Mouse (Mus musculus): Measurements from ENCODE around the gene Gm28035. TPM values are rescaled to one million over a fixed set of nuclear protein-coding genes. Genes with fewer than 3 reads are reported as not detected.
A peak's percentile ranks its signal among the peaks of the same experiment; 100 is the strongest.

The Gm28035 gene
- polyA plus RNA-seq, 1 experiment from 2014 or later = 0.26 TPM

GRCm38 (mm10) chr2:30280743-30281142 is 40.4 kb downstream of the Gm28035 start, which contains the start of gene Gm28038:
Gene Gm28038 (plus strand): TSS chr2:30281043.
- no peak within 1 kb of the TSS for H3K9ac ChIP-seq (ENCODE audit: low read depth, low read length)
- no peaks in the 10 kb centered on the region for H3K9me3 ChIP-seq (replicated peaks; ENCODE audit: control insufficient read depth, low read length, poor library complexity, severe bottlenecking)
- H3K4me3 ChIP-seq (ENCODE audit: low read depth, low read length) = no peak within 1 kb of the TSS
- no peak for ATAC-seq
- no peak within 1 kb of the TSS for H3K27ac ChIP-seq (ENCODE audit: low read length)
- peaks cover 8% of the 10 kb centered on the region for H3K4me1 ChIP-seq (ENCODE audit: control insufficient read depth, insufficient read depth, low read length)
- peaks cover 4% of the 10 kb centered on the region; the same call in 1 of the 2 replicates for H3K36me3 ChIP-seq (ENCODE audit: control insufficient read depth, insufficient read depth, low read length)
- WGBS = 95% methylated on average over 11 of the region's 11 CpGs
- H3K27me3 ChIP-seq (ENCODE audit: control insufficient read depth, insufficient read depth, low read depth, low read length) = no peaks in the 10 kb centered on the region
- H3K4me2 ChIP-seq (ENCODE audit: low read length) = no peak within 1 kb of the TSS

- H3K9me3 ChIP-seq (replicated peaks; ENCODE audit: control insufficient read depth, low read length, poor library complexity, severe bottlenecking) = no peaks in the 10 kb centered on the region
- H3K9ac ChIP-seq (ENCODE audit: low read depth, low read length) = no peak overlapping the region
- 81% methylated on average over 3 of the region's 3 CpGs for WGBS
- H3K27ac ChIP-seq (ENCODE audit: low read length) = no peak overlapping the region
- no peak overlapping the region for H3K4me2 ChIP-seq (ENCODE audit: low read length)
- H3K4me1 ChIP-seq (ENCODE audit: control insufficient read depth, insufficient read depth, low read length) = peaks cover 8% of the 10 kb centered on the region
- H3K27me3 ChIP-seq (ENCODE audit: control insufficient read depth, insufficient read depth, low read depth, low read length) = no peaks in the 10 kb centered on the region
- ATAC-seq = no peak
- no peak overlapping the region for H3K4me3 ChIP-seq (ENCODE audit: low read depth, low read length)
- peaks cover 4% of the 10 kb centered on the region; the same call in 1 of the 2 replicates for H3K36me3 ChIP-seq (ENCODE audit: control insufficient read depth, insufficient read depth, low read length)
Observed at GRCm38 (mm10) chr2:30281651-30282050, 41.3 kb downstream of the Gm28035 start.

- ATAC-seq = no peak
Observed at GRCm38 (mm10) chr2:30283193-30283592, 42.8 kb downstream of the Gm28035 start.

GRCm38 (mm10) chr2:30285004-30285403 is 44.6 kb downstream of the Gm28035 start:
- WGBS = 86% methylated on average over 5 of the region's 5 CpGs
- Histone ChIP-seq H3K4me3 (ENCODE audit: low read depth, low read length) (peak overlapping the region; percentile 90), H3K27me3 (ENCODE audit: control insufficient read depth, insufficient read depth, low read depth, low read length) (no peaks in the 10 kb centered on the region), H3K4me2 (ENCODE audit: low read length) (peak overlapping the region; percentile 91), H3K9me3 (replicated peaks; ENCODE audit: control insufficient read depth, low read length, poor library complexity, severe bottlenecking) (no peaks in the 10 kb centered on the region), H3K27ac (ENCODE audit: low read length) (no peak overlapping the region), H3K4me1 (ENCODE audit: control insufficient read depth, insufficient read depth, low read length) (peaks cover 17% of the 10 kb centered on the region), H3K9ac (ENCODE audit: low read depth, low read length) (no peak overlapping the region), H3K36me3 (ENCODE audit: control insufficient read depth, insufficient read depth, low read length) (peaks cover 3% of the 10 kb centered on the region; the same call in 1 of the 2 replicates)
- ATAC-seq = no peak

More at GRCm38 (mm10) chr2:30283193-30283592, 42.8 kb downstream of the Gm28035 start:
- H3K4me1 ChIP-seq (ENCODE audit: control insufficient read depth, insufficient read depth, low read length) = peaks cover 17% of the 10 kb centered on the region
- no peak overlapping the region for H3K4me3 ChIP-seq (ENCODE audit: low read depth, low read length)
- H3K4me2 ChIP-seq (ENCODE audit: low read length) = no peak overlapping the region
- no peaks in the 10 kb centered on the region for H3K27me3 ChIP-seq (ENCODE audit: control insufficient read depth, insufficient read depth, low read depth, low read length)
- H3K9me3 ChIP-seq (replicated peaks; ENCODE audit: control insufficient read depth, low read length, poor library complexity, severe bottlenecking) = no peaks in the 10 kb centered on the region
- 94% methylated on average over 2 of the region's 2 CpGs for WGBS
- H3K36me3 ChIP-seq (ENCODE audit: control insufficient read depth, insufficient read depth, low read length) = peaks cover 5% of the 10 kb centered on the region; the same call in 1 of the 2 replicates
- H3K9ac ChIP-seq (ENCODE audit: low read depth, low read length) = no peak overlapping the region
- no peak overlapping the region for H3K27ac ChIP-seq (ENCODE audit: low read length)

- peak overlapping the region; percentile 90 for H3K4me3 ChIP-seq (ENCODE audit: low read depth, low read length)
- H3K27me3 ChIP-seq (ENCODE audit: control insufficient read depth, insufficient read depth, low read depth, low read length) = no peaks in the 10 kb centered on the region
- peaks cover 17% of the 10 kb centered on the region for H3K4me1 ChIP-seq (ENCODE audit: control insufficient read depth, insufficient read depth, low read length)
- no peaks in the 10 kb centered on the region for H3K9me3 ChIP-seq (replicated peaks; ENCODE audit: control insufficient read depth, low read length, poor library complexity, severe bottlenecking)
- peak overlapping the region; percentile 91 for H3K4me2 ChIP-seq (ENCODE audit: low read length)
- peak overlapping the region; percentile 53 for H3K27ac ChIP-seq (ENCODE audit: low read length)
- peak overlapping the region; percentile 89 for H3K9ac ChIP-seq (ENCODE audit: low read depth, low read length)
- H3K36me3 ChIP-seq (ENCODE audit: control insufficient read depth, insufficient read depth, low read length) = 0 out of 2 replicates have a peak, but pooled peaks cover 2% of the 10 kb centered on the region
- peak; percentile 27 for ATAC-seq
- 16% methylated on average over 38 of the region's 38 CpGs for WGBS
Observed at GRCm38 (mm10) chr2:30285416-30286181, 45.2 kb downstream of the Gm28035 start.

GRCm38 (mm10) chr2:30286192-30287026 is 46.0 kb downstream of the Gm28035 start, which contains the start of the genes Dolk and Nup188:
Gene Dolk (minus strand): TSS chr2:30286334.
Gene Nup188 (plus strand): TSS chr2:30286397.
- Histone ChIP-seq H3K4me2 (ENCODE audit: low read length) (peak within 1 kb of the TSS; percentile 91), H3K27me3 (ENCODE audit: control insufficient read depth, insufficient read depth, low read depth, low read length) (no peaks in the 10 kb centered on the region), H3K36me3 (ENCODE audit: control insufficient read depth, insufficient read depth, low read length) (0 out of 2 replicates have a peak, but pooled peaks cover 2% of the 10 kb centered on the region), H3K9me3 (replicated peaks; ENCODE audit: control insufficient read depth, low read length, poor library complexity, severe bottlenecking) (no peaks in the 10 kb centered on the region), H3K27ac (ENCODE audit: low read length) (peak within 1 kb of the TSS; percentile 67), H3K4me3 (ENCODE audit: low read depth, low read length) (peak within 1 kb of the TSS; percentile 90), H3K9ac (ENCODE audit: low read depth, low read length) (peak within 1 kb of the TSS; percentile 89), H3K4me1 (ENCODE audit: control insufficient read depth, insufficient read depth, low read length) (peaks cover 17% of the 10 kb centered on the region)
- under 1% methylated on average over 65 of the region's 68 CpGs for WGBS
- peak; percentile 90 for ATAC-seq

GRCm38 (mm10) chr2:30287027-30287373 is 46.6 kb downstream of the Gm28035 start:
- H3K27ac ChIP-seq (ENCODE audit: low read length) = 0 out of 2 replicates have a peak overlapping the region, but pooled peaks have one; percentile 67
- H3K9me3 ChIP-seq (replicated peaks; ENCODE audit: control insufficient read depth, low read length, poor library complexity, severe bottlenecking) = no peaks in the 10 kb centered on the region
- peaks cover 17% of the 10 kb centered on the region for H3K4me1 ChIP-seq (ENCODE audit: control insufficient read depth, insufficient read depth, low read length)
- no peaks in the 10 kb centered on the region for H3K27me3 ChIP-seq (ENCODE audit: control insufficient read depth, insufficient read depth, low read depth, low read length)
- under 1% methylated on average over 10 of the region's 10 CpGs for WGBS
- H3K4me2 ChIP-seq (ENCODE audit: low read length) = peak overlapping the region; percentile 69
- peak overlapping the region; percentile 90 for H3K4me3 ChIP-seq (ENCODE audit: low read depth, low read length)
- H3K9ac ChIP-seq (ENCODE audit: low read depth, low read length) = peak overlapping the region; percentile 89
- H3K36me3 ChIP-seq (ENCODE audit: control insufficient read depth, insufficient read depth, low read length) = 0 out of 2 replicates have a peak, but pooled peaks cover 2% of the 10 kb centered on the region
- ATAC-seq = no peak

- H3K9me3 ChIP-seq (replicated peaks; ENCODE audit: control insufficient read depth, low read length, poor library complexity, severe bottlenecking) = no peaks in the 10 kb centered on the region
- H3K4me2 ChIP-seq (ENCODE audit: low read length) = no peak overlapping the region
- ATAC-seq = no peak
- H3K4me1 ChIP-seq (ENCODE audit: control insufficient read depth, insufficient read depth, low read length) = no peaks in the 10 kb centered on the region
- no peaks in the 10 kb centered on the region for H3K27me3 ChIP-seq (ENCODE audit: control insufficient read depth, insufficient read depth, low read depth, low read length)
- no peak overlapping the region for H3K4me3 ChIP-seq (ENCODE audit: low read depth, low read length)
- no peak overlapping the region for H3K9ac ChIP-seq (ENCODE audit: low read depth, low read length)
- no peak overlapping the region for H3K27ac ChIP-seq (ENCODE audit: low read length)
- peaks cover 24% of the 10 kb centered on the region for H3K36me3 ChIP-seq (ENCODE audit: control insufficient read depth, insufficient read depth, low read length)
- 85% methylated on average over 3 of the region's 3 CpGs for WGBS
Observed at GRCm38 (mm10) chr2:30299525-30299924, 59.2 kb downstream of the Gm28035 start.
